Mouse (Mus musculus) stomach, embryonic 16.5 days (tissue): ENCODE data around the gene Prelp. TPM values are rescaled to one million over a fixed set of nuclear protein-coding genes. Genes with fewer than 3 reads are reported as not detected.
A peak's percentile ranks its signal among the peaks of the same experiment; 100 is the strongest.

ENCODE experiments used
- ATAC-seq: fragments of 200-750 bp; cut with Nextera tagmentation; 2 replicates; pipeline ENCODE4 v1.8.0; 2017; ENCODE audit warnings: moderate number of reproducible peaks, moderate TSS enrichment; ENCODE audit not compliant: insufficient read depth, low FRiP score
- H3K27ac ChIP-seq: fragments of 300-500 bp; sonication (generic); 2 replicates; pipeline ENCODE4 v1.5.1; 2014; ENCODE audit warnings: low read length
- H3K27me3 ChIP-seq: fragments of 300-500 bp; sonication (generic); 2 replicates; pipeline ENCODE4 v1.6.1; 2014; ENCODE audit warnings: low read length, control low read depth, mixed read lengths; ENCODE audit not compliant: control insufficient read depth, insufficient read depth
- H3K36me3 ChIP-seq: fragments of 300-500 bp; sonication (generic); 2 replicates; pipeline ENCODE4 v1.6.1; 2014; ENCODE audit warnings: low read length; ENCODE audit not compliant: control insufficient read depth, insufficient read depth
- H3K4me1 ChIP-seq: fragments of 300-500 bp; sonication (generic); 2 replicates; pipeline ENCODE4 v1.6.1; 2014; ENCODE audit warnings: low read length, control low read depth, mixed read lengths; ENCODE audit not compliant: control insufficient read depth, insufficient read depth
- H3K4me2 ChIP-seq: fragments of 300-500 bp; sonication (generic); 2 replicates; pipeline ENCODE4 v1.6.1; 2014; ENCODE audit warnings: low read depth, low read length, mixed read lengths
- H3K4me3 ChIP-seq: fragments of 300-500 bp; sonication (generic); replicated peaks from 2 replicates; pipeline ENCODE4 v1.5.1; 2014; ENCODE audit warnings: mild to moderate bottlenecking, low read length
- H3K9ac ChIP-seq: fragments of 300-500 bp; sonication (generic); 2 replicates; pipeline ENCODE4 v1.6.1; 2014; ENCODE audit warnings: low read length
- H3K9me3 ChIP-seq: fragments of 300-500 bp; sonication (generic); replicated peaks from 2 replicates; pipeline ENCODE4 v1.6.1; 2016; ENCODE audit warnings: low read length, control low read depth; ENCODE audit not compliant: control insufficient read depth
- WGBS: fragments of 180-500 bp; shearing (Covaris S2); extraction: QIAGEN DNeasy Blood & Tissue Kit; methylation state at CpG from one replicate; pipeline ENCODE4 v1.1.7; 2014; 5-methylcytosine and 5-hydroxymethylcytosine counted together
- polyA plus RNA-seq: library from polyadenylated mRNA; unstranded; fragments of >200 nt; fragmentation: Nextera tagmentation; extraction: Ambion mirVana; gene quantifications from 2 replicates; pipeline ENCODE4 v1.2.1, GENCODE M21; 2015

The Prelp gene
- polyA plus RNA-seq, 1 experiment from 2014 or later, result 3.5 TPM

GRCm38 (mm10) chr1:133882283-133883217, 38.7 kb downstream of the Prelp start:
- Histone ChIP-seq H3K36me3 (no peaks in the 10 kb centered on the region), H3K27ac (no peak overlapping the region), H3K4me1 (peaks cover 11% of the 10 kb centered on the region; the same call in 1 of the 2 replicates), H3K9ac (no peak overlapping the region), H3K9me3 (no peaks in the 10 kb centered on the region), H3K27me3 (no peaks in the 10 kb centered on the region), H3K4me2 (no peak overlapping the region), H3K4me3 (no peak overlapping the region)
- ATAC-seq, result peak; percentile 57
- WGBS, result 44% methylated on average over 11 of the region's 11 CpGs

GRCm38 (mm10) chr1:133881813-133882212, 39.4 kb downstream of the Prelp start:
- Histone ChIP-seq H3K27me3 (no peaks in the 10 kb centered on the region), H3K4me3 (no peak overlapping the region), H3K9me3 (no peaks in the 10 kb centered on the region), H3K36me3 (no peaks in the 10 kb centered on the region), H3K4me1 (peaks cover 4% of the 10 kb centered on the region; the same call in 1 of the 2 replicates), H3K4me2 (no peak overlapping the region), H3K27ac (no peak overlapping the region), H3K9ac (no peak overlapping the region)
- WGBS, result 49% methylated on average over 6 of the region's 6 CpGs
- ATAC-seq, result no peak

- H3K4me3 ChIP-seq, result no peak overlapping the region
- no peaks in the 10 kb centered on the region for H3K36me3 ChIP-seq
- 0 out of 2 replicates have a peak, but pooled peaks cover 3% of the 10 kb centered on the region for H3K4me1 ChIP-seq
- H3K9ac ChIP-seq, result no peak overlapping the region
- no peaks in the 10 kb centered on the region for H3K9me3 ChIP-seq
- WGBS, result 58% methylated on average over 12 of the region's 12 CpGs
- no peak overlapping the region for H3K27ac ChIP-seq
- H3K27me3 ChIP-seq, result no peaks in the 10 kb centered on the region
- H3K4me2 ChIP-seq, result no peak overlapping the region
- no peak for ATAC-seq
Observed at GRCm38 (mm10) chr1:133878825-133879423, 42.3 kb downstream of the Prelp start.

- H3K27me3 ChIP-seq, result no peaks in the 10 kb centered on the region
- H3K9me3 ChIP-seq, result no peaks in the 10 kb centered on the region
- H3K4me3 ChIP-seq, result no peak overlapping the region
- no peak overlapping the region for H3K9ac ChIP-seq
- 85% methylated on average over 7 of the region's 7 CpGs for WGBS
- H3K27ac ChIP-seq, result no peak overlapping the region
- no peak overlapping the region for H3K4me2 ChIP-seq
- no peaks in the 10 kb centered on the region for H3K4me1 ChIP-seq
- H3K36me3 ChIP-seq, result no peaks in the 10 kb centered on the region
- no peak for ATAC-seq
Observed at GRCm38 (mm10) chr1:133876936-133877335, 44.3 kb downstream of the Prelp start.

GRCm38 (mm10) chr1:133873086-133873813, 48.0 kb downstream of the Prelp start:
- H3K4me2 ChIP-seq, result no peak overlapping the region
- H3K27ac ChIP-seq, result no peak overlapping the region
- WGBS, result 86% methylated on average over 6 of the region's 6 CpGs
- H3K4me1 ChIP-seq, result no peaks in the 10 kb centered on the region
- ATAC-seq, result no peak
- H3K27me3 ChIP-seq, result no peaks in the 10 kb centered on the region
- no peak overlapping the region for H3K4me3 ChIP-seq
- no peaks in the 10 kb centered on the region for H3K9me3 ChIP-seq
- no peaks in the 10 kb centered on the region for H3K36me3 ChIP-seq
- no peak overlapping the region for H3K9ac ChIP-seq

- H3K9me3 ChIP-seq, result no peaks in the 10 kb centered on the region
- H3K27ac ChIP-seq, result no peak overlapping the region
- H3K4me2 ChIP-seq, result no peak overlapping the region
- H3K27me3 ChIP-seq, result no peaks in the 10 kb centered on the region
- no peak for ATAC-seq
- WGBS, result 66% methylated on average over 10 of the region's 10 CpGs
- no peak overlapping the region for H3K9ac ChIP-seq
- no peak overlapping the region for H3K4me3 ChIP-seq
- no peaks in the 10 kb centered on the region for H3K4me1 ChIP-seq
- no peaks in the 10 kb centered on the region for H3K36me3 ChIP-seq
Observed at GRCm38 (mm10) chr1:133871241-133871640, 50.0 kb downstream of the Prelp start.

- Histone ChIP-seq H3K27ac (no peak overlapping the region), H3K36me3 (no peaks in the 10 kb centered on the region), H3K9me3 (no peaks in the 10 kb centered on the region), H3K4me3 (no peak overlapping the region), H3K9ac (no peak overlapping the region), H3K4me1 (no peaks in the 10 kb centered on the region), H3K27me3 (no peaks in the 10 kb centered on the region), H3K4me2 (no peak overlapping the region)
- WGBS, result 59% methylated on average over 2 of the region's 2 CpGs
- no peak for ATAC-seq
Observed at GRCm38 (mm10) chr1:133869221-133869620, 52.0 kb downstream of the Prelp start.

- Histone ChIP-seq H3K4me3 (no peak overlapping the region), H3K27me3 (no peaks in the 10 kb centered on the region), H3K9ac (no peak overlapping the region), H3K4me1 (peaks cover 10% of the 10 kb centered on the region), H3K4me2 (peak overlapping the region; percentile 13; the same call in 1 of the 2 replicates), H3K9me3 (no peaks in the 10 kb centered on the region), H3K27ac (peak overlapping the region; percentile 43), H3K36me3 (no peaks in the 10 kb centered on the region)
- WGBS, result 9% methylated on average over 10 of the region's 10 CpGs
- ATAC-seq, result no peak
Observed at GRCm38 (mm10) chr1:133863257-133863997, 57.8 kb downstream of the Prelp start.
